Mouse (Mus musculus): ENCODE results near the gene Krt32.

Krt32 gene

DNA sequence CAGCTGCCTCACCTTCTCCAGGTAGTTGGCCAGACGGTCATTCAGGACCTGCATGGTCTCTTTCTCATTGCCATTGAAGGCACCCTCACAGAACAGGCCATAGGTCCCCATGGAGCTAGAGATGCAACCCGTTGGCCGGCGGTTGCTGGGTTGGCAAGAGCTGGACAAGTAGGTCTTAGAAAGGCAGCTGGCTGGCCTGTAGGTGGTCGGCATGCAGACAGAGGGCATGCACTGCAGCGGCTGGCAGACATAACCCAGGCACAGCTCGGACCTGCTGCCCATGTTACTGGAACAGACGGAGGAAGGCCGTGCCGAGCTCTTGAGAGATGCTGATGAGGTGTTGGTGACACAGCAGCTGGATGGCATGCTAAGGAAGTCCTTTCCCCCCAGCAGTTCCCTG is at the start of gene Krt32:
Krt32 (minus strand) TSS at position 366 of the 400 bp plus-strand sequence.
- DNase-seq: no peak

DNA sequence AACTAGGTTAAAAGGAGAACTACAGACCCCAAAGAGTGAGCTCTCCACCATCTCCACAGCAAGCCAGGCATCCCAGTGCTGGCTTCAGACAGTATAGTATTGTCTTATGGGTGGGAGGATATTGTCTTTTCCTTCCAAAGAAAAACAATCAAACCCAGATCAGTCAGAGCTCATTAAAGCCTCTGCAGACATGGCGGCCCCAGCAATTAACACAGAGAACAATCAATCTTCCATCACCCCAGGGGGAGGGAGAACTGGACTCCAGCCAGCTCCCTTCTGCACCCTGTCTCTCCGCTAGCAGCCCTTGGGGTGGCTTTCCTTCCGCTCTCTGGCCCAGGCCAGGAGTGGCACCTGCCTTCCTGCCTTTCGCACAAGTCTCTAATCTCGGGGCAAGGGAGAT is 49.7 kb upstream of the Krt32 start:
- DNase-seq: no peak

DNA sequence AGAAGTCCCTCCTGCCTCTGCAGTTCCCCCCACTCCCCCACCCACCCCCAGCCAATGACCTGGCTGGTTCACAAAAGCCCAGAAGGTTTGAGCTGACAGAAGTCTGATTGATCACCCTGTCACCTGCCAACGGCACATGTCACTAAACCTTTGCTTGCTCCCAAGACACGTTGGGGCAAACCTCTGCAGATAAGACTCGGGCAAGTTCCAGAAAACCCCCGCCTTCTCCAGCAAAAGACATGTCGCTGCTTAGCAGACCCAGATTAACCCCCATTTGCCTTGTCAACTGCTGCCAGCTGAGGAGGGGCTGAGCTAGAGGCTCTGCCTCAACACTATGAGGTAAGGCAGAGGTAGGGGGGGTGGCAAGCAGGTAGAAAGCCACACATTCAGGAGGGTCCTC is 48.5 kb upstream of the Krt32 start:
- no peak for DNase-seq

DNA sequence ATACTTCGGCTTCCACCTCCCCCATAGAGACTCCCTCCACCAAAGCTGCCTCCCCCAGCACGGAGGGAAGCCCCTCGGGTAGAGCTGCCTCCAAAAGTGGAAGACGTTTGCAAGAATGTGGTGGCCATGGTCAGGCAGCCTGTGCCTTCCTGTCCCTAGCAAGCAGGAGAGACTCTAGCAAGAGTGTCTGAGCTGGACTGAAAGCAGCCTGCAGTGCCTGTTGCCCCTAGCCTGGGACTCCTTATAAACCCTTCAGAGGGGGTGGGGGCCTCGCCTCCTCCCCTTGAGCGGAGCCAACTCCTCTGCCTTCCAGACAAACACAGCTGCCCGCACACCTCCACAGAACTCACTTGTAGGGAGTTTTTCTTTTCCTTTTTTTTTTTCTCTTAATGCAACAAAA is 47.7 kb upstream of the Krt32 start, which contains the start of gene Krt15:
Krt15 (minus strand) TSS at position 198 of the 400 bp plus-strand sequence.
- no peak for DNase-seq

DNA sequence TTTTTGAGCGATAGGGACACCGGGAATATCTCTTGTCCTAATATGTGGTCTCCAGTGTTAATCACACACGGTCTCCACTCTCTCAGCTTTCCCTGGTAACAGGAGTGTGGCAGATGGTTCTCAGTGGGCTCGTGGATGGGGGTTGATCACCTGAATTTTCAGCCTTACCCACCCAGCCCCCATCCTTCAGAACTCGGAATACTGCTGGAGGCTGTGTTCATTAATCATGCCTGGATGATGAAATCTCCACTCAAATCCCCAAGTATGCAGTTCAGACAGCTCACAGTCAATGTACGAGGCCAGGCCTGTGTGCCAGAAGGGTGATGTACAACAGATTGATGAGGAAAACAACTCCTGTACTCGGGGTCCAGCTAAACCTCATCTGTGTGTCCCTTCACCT is 36.9 kb upstream of the Krt32 start:
- no peak for DNase-seq

DNA sequence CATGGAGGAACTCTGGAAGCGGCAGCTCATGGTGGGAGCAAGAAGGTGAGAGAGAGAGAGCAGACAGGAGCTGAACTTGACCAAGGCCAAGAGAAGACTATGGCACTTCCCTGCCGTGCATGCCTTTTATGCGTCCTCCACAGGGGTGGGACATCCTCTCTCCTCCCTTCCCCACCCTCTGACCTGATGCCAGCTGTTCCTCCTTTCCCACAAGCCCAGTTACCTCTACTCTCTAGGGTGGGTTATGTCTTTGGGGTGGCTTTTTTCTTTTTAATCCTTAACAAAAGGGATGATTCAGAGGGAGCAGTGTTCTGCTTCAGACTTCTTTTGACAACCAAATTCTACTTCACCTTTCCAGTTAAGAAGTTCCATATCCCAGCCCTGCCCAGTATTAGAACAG is 33.4 kb upstream of the Krt32 start, which contains the start of gene Krt13:
Krt13 (minus strand) TSS at position 101 of the 400 bp plus-strand sequence.
- DNase-seq: no peak

DNA sequence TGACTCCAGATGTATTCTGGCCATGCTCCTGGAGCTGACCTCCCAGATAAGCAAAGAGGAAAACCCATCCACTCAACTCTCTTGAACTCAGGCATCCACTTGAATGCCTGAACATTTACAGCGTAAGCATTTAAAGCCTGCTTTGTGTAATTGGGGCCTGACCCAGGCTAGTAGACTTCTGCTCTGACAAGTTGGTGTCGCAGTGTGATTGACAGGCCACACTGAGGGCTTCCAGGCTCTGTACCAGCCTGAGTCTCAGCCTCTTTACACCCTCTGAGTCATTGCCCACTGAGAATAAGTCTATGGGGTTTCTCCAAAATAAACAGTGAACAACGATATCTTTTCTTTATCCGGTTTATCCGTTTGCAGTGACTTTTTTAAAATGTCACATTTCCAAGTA is 32.3 kb upstream of the Krt32 start:
- peak in 1 of 2 experiments; percentile 55 for DNase-seq

DNA sequence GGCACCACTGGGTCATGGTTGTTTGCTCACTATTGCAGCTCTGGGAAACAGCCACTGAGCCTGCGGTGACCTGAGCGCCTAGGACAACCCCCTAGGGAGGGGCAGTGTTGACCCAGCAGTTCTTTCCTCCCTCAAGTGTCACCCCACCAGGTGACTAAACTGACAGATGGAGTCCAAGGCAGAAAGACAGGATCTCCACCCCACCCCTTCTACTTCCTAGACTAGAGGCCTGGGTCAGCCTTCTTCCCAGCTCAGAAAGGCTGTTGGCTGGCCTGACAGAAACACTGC is 25.7 kb upstream of the Krt32 start:
- peak; percentile 57 to 80 for DNase-seq

DNA sequence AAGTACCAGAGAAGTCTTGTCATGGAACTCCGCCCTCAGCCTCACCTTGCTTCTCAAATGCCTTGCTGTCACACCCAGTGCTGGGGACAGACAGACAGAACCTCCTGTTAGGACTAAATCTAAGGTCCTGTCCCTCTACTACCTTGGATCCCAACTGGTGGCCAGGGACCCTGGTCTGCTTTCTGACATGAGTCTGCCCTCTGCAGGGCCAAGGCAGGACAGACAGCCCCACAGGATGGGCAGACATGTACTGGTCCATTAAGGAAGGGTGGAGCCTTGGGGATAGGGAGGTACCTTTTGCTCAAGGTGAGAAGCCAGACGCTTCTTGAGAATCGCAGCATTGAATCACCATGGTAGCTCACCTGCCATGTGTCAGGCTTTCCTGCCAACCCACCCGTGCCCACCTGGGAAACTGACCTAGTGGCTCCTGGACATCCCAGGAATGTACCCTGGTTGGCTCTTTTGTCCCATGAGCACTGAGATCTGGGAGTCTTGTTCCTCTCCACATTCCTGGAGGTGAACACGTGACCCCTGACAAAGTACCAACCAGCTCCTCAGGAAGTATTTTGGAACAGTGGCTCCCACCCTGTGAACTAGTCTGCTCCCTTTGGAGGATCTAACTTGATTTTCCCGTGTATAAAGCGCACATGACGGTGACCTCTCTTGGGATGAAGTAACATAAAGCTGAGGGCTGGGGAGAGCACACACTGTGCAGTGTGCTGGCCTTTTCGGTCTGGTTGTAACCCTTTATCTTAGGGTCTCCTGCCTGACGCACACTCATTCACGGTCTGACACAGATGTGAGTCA is 25.1 kb upstream of the Krt32 start:
- DNase-seq: peak in 1 of 2 experiments; percentile 3

DNA sequence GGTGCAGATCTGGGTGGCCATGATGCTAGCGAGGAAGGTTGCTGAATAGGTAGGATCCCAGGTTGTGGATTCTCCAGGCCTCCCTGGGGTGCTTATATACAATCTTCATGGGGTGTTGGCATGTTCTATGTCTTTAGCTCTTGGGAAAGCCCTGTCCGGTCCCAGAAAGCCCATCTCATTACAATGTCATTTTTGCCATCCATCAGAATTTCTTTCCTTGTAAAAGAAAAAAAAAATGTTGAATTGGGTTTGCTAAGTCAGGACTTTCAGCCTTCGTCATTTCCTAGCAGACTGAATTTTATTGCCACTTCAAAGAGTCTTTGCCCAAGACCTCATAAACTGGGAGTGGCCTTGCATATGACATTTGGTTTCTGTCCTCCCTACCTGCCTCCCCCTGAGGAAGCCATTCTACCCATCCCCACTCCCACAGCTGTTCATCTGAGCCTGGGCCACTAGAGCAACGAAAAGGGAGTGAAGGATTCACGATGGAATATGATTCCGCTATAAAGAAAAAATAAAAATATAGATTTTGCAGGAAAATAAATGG is 17.6 kb upstream of the Krt32 start, which contains the start of gene Krt36:
Krt36 (minus strand) TSS at position 51 of the 547 bp plus-strand sequence.
- DNase-seq: no peak

DNA sequence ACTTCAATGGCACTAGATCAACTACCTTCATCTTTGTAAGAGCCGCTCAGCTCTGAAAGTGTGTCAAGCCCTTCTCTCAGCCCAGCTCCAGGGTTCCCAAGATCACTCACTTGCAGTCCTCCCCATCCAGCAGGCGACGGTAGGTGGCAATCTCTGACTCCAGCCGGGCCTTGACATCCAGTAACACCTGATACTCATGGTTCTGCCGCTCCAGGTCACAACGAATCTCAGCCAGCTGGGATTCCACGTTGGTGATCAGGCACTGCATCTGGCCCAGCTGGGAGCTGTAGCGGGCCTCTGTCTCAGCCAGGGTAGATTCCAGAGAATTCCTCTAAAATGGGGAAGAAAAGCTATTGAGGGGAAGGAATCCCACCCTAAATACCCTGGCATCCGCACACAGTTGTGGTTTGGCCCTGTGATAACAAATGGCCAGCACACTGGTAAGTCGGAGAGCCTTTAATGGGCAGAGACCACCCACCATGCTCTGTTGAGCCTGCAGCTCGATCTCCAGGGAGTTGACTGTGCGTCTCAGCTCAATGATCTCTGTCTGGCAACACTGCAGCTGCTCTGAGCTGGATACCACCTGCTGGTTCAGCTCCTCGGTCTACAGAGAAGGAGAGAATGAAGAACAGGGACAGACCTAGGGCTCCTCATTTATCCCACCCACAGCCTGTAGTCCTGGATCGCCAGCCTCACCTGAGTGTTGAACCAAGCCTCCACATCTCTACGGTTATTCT is 14.8 kb upstream of the Krt32 start:
- DNase-seq: no peak

DNA sequence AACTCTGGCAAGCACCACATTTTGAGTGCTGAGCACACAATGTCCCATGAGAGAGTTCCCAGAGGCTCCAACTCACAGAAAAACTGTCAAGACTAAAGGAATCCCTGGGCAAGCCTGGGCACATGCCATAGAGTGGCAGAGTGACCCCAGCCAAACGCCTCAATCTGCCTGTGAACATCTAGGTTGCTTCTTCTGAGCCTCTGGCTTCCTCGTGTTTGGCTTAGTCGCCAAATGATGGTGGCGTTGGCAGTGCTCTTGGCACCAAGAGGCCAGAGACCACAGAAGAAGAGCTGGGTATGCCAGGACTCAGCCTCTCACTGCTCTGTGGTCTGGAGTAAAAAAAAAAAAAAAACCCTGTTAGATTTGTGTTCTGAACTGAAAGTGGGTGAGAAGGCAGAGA is 12.4 kb upstream of the Krt32 start:
- no peak for DNase-seq

DNA sequence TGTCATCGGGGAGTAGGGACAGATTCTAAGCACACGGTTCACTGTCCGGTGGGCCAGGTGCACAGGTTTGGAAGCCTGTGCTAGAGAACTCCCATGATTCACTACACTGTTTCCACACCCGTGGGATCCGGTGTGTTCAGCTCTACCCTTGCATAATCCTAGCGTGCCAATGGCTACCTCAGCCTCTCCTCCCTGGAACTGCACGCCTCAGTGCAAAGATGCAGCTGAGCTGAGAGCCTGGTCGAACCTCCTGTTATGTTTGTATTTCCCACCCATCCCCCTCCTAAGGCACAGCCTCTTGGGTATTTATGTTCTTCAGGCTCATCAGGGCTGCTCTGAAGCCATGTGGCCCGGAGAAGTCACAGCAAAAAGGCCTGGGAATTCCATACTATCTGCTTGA is 9.8 kb upstream of the Krt32 start:
- DNase-seq: peak in 1 of 2 experiments; percentile 37

DNA sequence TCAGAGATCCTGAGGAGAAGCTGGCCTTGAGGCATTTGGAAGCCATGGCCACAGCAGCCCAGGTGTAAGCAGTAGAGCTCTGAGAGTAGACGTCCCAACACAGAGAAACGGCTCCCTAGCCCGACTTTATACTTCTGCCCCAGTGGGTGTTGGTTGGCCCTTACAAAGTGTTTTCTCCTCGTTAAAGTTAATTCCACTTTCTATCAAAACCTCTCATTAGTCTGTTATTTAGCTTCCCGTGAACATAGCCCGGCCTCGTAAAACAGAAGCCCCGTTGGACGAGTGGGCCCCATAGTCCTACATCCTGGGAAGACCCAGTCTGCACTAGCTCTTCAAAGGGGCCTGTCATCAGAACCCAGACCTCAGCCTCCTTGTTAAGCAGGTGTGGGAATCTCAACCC is 8.1 kb upstream of the Krt32 start, which contains the start of gene Krt35:
Krt35 (minus strand) TSS at position 101 of the 400 bp plus-strand sequence.
- DNase-seq: no peak

DNA sequence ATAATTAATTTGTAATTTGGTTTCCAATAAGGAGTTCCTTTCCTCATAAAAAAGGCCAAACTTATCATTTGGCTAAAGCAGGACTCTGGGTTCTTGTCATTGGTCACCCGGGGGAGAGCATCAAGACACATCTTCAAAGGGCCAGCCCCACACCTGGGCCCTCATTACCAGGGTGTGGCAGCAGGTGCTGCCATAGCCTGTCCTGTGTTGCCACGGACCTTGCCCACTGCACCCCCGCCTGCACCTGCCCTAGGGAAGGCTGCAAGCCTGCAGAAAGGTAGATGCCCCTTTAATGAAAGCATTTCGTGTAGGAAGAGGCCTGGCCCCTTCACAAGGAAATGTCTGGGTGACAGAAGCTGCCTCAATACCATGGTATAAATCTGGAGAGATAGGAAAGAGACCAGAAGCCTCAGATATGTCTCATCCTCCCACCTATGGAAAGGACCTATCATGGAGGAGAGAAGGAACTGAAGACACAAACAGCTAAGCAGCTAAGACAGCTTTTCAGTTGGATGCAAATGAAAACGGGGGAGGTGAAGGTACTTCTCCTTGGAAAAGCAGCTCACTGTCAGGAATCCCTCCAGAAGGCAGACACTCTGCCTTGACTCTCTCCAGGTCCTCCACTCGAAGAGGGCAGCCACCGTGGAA is 476 bp upstream of the Krt32 start:
- DNase-seq: no peak

DNA sequence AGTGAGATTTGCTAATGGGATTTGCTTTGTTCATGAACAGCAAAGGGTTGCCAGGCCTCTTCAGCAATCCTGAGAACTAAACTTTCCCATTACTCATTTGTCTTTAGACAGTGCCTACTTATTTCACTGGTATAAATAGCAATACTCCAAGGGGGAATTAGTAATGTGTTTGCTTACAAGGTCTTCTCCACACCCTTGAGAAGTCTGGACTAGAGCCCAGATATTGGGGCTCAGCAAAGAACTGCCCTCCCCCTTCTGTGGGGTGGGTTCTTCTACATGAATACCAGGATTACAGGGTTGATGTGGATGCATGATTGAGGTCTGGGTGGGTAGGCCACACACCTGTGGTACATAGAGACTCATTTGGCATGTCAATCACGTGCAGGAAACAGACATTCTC is 14.2 kb downstream of the Krt32 start:
- peak in 1 of 2 experiments; percentile 37 for DNase-seq

DNA sequence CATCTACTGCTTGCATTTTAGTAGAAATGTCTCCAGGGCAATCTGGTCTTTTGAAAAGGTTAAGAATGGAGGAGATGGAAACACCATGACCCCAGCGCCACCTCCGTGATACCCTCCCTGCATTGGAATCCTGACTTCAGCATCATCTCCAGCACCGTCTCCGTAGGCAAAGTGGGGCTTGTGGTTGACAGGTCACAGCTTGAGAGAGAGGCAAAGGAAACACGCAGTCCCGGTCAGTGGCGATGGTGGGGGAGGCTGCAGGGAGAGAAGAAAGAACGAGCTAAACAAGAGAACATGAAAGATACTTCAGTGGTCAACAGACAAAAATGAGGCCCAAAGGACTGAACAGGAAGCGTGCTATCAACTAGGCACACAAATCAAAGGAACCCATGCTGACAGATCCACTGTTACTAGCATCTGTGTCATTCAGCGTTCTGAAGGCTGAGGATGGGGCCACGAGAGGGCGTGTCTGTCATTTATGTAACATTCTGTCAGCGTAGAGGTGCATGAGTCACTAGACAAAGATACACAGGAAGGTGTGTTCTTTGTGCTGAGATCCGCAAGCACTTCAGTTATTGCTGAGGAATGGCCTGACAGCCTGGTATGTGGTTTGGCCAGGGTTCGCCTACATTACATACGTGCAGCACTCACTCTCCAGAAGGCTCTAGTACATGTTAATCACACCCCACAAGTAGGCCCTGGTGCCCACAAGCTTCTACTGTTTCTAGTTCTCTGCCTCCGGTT is 20.6 kb downstream of the Krt32 start:
- peak; percentile 67 to 74 for DNase-seq

DNA sequence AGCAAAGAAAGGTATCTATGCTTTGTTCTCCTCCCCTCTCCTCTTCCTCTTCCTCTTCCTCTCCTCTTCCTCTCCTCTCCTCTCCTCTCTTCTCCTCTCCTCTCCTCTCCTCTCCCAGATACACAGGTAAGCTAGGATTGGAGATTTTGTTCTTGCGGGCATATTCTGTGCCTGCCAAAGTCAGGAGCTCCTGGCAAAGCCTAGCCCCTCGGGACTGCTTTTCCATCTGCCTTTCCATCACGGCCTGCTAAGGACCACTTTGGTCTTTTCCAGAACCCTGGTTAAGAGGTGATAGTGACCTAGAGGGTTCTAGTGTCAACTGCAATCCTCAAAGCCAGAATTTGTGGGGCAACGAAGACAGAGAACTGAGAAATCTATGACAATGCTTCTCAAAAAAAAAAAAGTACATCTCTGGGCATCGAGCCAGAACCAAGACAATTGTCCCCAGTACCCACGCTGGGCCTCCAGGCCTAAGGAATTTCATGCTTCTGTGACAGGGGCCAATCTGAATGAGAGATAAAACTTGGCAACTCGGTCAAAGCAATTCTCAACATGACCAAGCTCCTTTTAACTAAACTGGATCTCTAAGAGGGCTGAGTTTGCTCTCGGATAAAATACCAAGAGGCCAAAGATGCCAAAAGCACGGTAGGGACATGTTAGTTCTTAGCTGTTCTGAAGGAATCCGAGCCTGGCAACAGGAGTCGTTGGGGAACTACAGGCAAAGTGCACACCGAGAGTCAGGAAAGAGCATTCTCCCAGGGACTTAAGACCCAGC is 21.6 kb downstream of the Krt32 start:
- DNase-seq: no peak

DNA sequence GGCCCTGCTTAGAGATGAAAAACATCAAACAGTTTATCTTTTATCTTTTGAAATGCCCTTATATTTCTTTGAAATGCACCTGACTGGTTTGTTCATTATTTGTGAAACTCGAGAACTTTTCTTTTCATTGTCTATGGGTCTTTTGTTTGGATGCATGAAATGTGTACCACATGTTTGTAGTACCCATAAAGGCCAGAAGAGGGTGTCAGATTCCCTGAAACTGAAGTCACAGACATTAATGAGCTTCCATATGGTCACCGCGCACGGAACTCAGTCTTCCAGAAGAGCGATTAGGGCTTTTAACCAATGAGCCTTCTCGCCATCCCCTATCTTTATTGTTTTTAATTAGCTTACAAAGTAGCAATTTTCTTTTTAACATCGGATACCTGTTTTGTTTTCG is 29.2 kb downstream of the Krt32 start:
- no peak for DNase-seq

DNA sequence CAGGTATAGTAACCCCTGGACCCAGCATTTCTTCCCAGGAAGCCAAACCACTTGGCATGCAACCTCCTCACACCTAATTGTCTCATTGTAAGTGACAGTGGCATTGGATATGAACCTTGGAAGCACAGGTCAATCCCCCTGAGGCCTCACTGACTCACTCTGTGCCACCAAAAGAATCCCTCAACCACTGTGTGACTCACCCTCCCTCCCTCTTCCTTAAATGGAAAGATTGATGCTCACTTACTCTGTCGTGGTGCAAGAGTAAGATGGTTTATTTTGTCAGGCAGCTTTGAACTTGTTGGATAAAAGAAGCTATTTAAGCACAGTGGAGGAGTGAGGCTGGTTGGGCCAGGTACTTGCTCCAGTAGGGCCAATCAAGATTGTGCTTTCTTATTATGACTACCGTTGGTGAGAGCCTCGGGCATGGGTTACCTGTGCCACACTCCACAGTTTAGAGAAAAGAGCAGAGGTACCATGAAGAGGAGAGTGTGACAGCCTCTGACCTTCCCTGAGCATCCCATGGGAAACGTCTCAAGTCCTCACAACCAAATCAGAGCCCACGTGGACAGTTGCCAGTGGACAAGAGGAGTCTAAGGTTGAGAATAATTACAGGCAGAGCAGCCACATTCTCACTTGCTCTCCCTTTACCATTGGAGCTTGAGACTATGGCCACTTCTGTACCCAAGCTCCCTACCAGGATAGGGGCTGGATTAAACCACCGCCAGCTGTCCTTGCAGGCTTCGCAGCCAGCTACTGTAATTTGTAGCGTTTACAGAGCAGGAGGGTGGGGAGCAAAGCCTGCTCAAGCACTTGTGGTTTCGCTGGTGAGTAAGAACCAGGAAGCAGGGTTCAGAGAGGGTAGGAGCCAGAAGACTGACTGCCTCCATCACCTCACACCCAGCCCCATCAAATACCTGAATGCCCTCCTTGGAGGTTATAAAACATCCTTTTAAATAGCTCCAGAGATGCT is 32.1 kb downstream of the Krt32 start:
- DNase-seq: peak; percentile 8 to 34
